Mouse (Mus musculus) 3T3-L1 (cell line): ENCODE data around the gene Trpv6.

Experiments used
- DNase-seq: peaks from one replicate; pipeline ENCODE4 v3.0.0-alpha.2; 2015; ENCODE audit warnings: low read depth, low spot score

Gene Trpv6

GRCm38 (mm10) chr6:41621241-41621990, 14.8 kb downstream of the Trpv6 start:
- no peak for DNase-seq

GRCm38 (mm10) chr6:41620173-41620798, 15.9 kb downstream of the Trpv6 start:
- DNase-seq, result no peak

DNA sequence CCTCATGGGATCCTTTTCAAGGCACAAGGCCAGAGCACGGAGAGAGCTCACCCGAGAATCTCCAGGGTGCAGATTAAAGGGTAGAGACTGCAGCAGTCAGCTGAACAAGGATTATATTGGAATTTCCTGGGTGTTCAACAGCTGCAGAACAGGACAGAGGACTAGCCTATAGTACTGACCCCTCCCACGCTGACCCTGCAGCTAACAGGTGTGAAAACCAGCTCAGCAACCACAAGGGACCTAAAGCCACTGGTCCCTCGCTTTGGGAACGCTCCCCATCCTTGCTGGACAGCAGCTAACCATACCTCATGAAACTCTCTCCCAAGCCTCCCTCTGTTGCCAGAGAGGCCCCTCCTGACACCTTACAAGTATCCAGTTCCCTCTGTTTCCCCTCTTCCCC, 28.6 kb downstream of the Trpv6 start:
- no peak for DNase-seq

GRCm38 (mm10) chr6:41606214-41606613, 30.0 kb downstream of the Trpv6 start:
- DNase-seq, result peak; percentile 9

DNA sequence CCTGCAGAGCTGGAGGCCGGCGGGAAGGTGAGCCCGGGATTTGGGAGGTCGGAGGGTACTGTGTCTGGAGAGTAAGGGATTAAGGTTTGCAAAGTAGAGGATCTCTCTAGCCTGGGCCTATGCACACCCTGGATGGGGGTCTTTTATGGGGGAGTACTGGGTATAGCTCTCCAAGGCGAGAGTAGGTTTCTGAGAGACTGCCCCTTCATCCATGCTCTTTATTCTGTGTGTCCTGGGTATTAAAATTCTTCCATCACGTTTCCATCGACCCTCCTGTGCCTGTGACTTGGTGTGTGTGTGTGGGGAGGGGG, 30.5 kb downstream of the Trpv6 start:
- no peak for DNase-seq

- peak; percentile 61 for DNase-seq
Measured at GRCm38 (mm10) chr6:41605061-41605793, 31.0 kb downstream of the Trpv6 start, which contains the start of gene Ephb6. TSS of gene Ephb6 (plus strand) at chr6:41605482.

DNA sequence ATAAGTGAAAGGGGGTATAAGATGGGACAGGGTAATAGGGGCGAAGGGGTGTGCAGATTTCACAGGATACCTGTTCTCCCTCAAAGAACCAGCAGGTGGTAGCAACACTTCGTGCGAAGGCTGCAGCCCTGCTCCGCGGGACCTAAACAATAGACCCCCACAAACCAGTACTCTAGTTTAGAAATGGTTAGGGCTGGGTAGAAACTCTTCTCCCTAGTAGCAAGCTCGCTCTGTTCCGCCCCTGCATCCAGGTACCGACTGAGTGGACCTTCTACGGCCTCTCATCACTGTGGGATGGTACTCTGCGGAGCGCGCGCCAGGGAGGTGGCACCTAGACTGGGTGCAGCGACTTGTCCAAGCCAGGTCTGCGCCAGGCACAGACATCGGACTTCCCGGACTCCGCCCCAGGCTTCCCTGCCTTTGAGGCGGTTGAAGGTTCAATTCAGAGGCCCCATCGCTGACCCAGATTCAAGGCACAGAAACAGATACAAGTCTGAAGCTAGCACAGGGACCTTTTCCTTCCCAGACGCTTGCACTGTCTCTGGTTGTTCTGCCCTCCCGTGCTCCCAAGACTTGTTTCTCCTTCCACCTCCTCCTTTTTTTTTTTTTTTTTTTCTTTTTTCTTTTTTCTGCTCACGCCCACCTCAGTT, 31.7 kb downstream of the Trpv6 start:
- peak; percentile 36 for DNase-seq

DNA sequence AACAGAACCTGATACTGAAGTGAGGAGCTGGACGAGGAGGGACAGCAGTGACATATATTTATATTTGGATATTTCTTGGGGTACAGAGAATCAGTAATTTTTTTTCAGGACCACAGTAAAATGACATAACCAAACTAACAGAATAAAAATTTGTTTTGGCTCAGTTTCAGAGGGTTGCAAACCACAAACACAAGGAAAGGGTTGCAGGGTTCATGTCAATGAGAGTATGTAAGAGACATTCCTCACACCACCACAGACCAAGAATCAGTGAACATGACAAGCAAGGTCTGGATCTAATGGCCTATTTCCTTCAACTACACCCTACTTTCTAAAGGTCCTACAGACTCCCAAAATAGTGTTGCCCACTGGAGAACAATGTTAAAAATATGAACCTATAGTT, 54.0 kb downstream of the Trpv6 start:
- DNase-seq, result peak; percentile 73

GRCm38 (mm10) chr6:41581295-41581694, 54.9 kb downstream of the Trpv6 start:
- DNase-seq, result no peak

DNA sequence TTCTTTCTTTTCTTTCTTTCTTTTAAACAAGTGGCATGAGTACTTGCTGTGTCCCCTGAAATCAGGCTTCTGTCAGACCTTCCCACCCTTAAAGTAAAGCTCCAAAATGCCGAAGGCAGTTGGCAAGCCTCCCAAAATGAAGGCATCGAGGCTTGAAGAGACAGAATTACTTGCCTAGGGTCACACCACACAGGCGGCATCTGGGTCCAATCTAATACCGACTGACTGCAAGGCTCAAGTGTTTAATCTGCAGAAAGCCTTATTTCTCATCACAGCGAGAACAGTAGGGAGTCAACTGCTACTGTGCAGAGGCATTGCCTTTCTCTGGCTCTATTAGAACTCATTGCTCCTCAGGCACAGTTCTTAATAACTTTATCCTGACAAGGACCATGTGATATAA, 58.9 kb downstream of the Trpv6 start:
- DNase-seq, result no peak

GRCm38 (mm10) chr6:41576526-41577097, 59.6 kb downstream of the Trpv6 start:
- no peak for DNase-seq
